Mouse (Mus musculus): Measurements from ENCODE around the gene Mrm1. TPM values are rescaled to one million over a fixed set of nuclear protein-coding genes. Genes with fewer than 3 reads are reported as not detected.

Gene Mrm1
- total and polyA plus RNA-seq, 3 experiments: 14.7 to 19.7 (median 18.9) TPM

GRCm38 (mm10) chr11:84764116-84764515, 55.2 kb downstream of the Mrm1 start:
- 37% methylated on average over 8 of the region's 8 CpGs for WGBS
- H3K4me3 ChIP-seq: no peak overlapping the region

More at GRCm38 (mm10) chr11:84764116-84764515, 55.2 kb downstream of the Mrm1 start:
- Histone ChIP-seq H3K27me3 (ENCODE audit: control insufficient read depth, insufficient read depth, low read length) (no peaks in the 10 kb centered on the region), H3K4me1 (ENCODE audit: control insufficient read depth, insufficient read depth, low read length) (peaks cover 4% of the 10 kb centered on the region; the same call in 1 of the 2 replicates), H3K9ac (ENCODE audit: low read depth, low read length) (no peak overlapping the region), H3K79me2 (replicated peaks; ENCODE audit: control insufficient read depth, insufficient read depth, low read length) (no peaks in the 10 kb centered on the region), H3K27ac (no peak overlapping the region), H3K36me3 (ENCODE audit: control insufficient read depth, insufficient read depth, low read length) (no peaks in the 10 kb centered on the region)
- no peak for TF ChIP-seq EP300 (IDR thresholded peaks at IDR 0.05; ENCODE audit: insufficient read depth, low read depth, low read length)
- TF ChIP-seq POLR2A (IDR thresholded peaks at IDR 0.05; ENCODE audit: insufficient read depth, low read depth, low read length): no peak
- no peak for TF ChIP-seq CTCF (IDR thresholded peaks at IDR 0.05)
- intact Hi-C loops (cut with DNase I): no loop called here
- DNase-seq: no peak

Other genes starting within 250 kb of the Mrm1 start
- 100 to 1,000 TPM in 1 of 2 experiments, 10 to 100 TPM in 1; 87.7 to 108 TPM for gene Dhrs11, start 9.5 kb upstream of the Mrm1 start, total RNA-seq (2021)
- gene Dhrs11, start 9.5 kb upstream of the Mrm1 start, polyA plus RNA-seq (2012; rRNA removed): 186 and 232 TPM in 2 replicates
- 10 to 100 TPM; 47.9 to 54.9 TPM for gene Ggnbp2, start 51.3 kb upstream of the Mrm1 start, total RNA-seq (2021)
- gene Ggnbp2, start 51.3 kb upstream of the Mrm1 start, polyA plus RNA-seq (2012; rRNA removed): 22.9 and 39.2 TPM in 2 replicates
- gene Myo19, start 60.6 kb upstream of the Mrm1 start, total RNA-seq (2021): 1 to 10 TPM; 5.7 to 5.9 TPM
- gene Myo19, start 60.6 kb upstream of the Mrm1 start, polyA plus RNA-seq (2012; rRNA removed): 7.5 and 10.4 TPM in 2 replicates
- 1 to 10 TPM; 5.6 to 6.3 TPM for gene Pigw, start 60.8 kb upstream of the Mrm1 start, total RNA-seq (2021)
- gene Pigw, start 60.8 kb upstream of the Mrm1 start, polyA plus RNA-seq (2012; rRNA removed): 2.3 and 5.3 TPM in 2 replicates
- gene Znhit3, start 96.9 kb upstream of the Mrm1 start, total RNA-seq (2021): 10 to 100 TPM in 1 of 2 experiments, 1 to 10 TPM in 1; 8.7 to 11.6 TPM
- gene Znhit3, start 96.9 kb upstream of the Mrm1 start, polyA plus RNA-seq (2012; rRNA removed): 8.8 and 13.0 TPM in 2 replicates
- 10 to 100 TPM; 29.3 to 40.9 TPM for gene Car4, start 138.3 kb upstream of the Mrm1 start, total RNA-seq (2021)
- 23.0 and 40.2 TPM in 2 replicates for gene Car4, start 138.3 kb upstream of the Mrm1 start, polyA plus RNA-seq (2012; rRNA removed)

Measured in heart, adult 2 months (tissue).